Comparison of ENCODE assay signal across 22 mouse cellular contexts in genomic region chr3:136674486-136674885, GRCm38 (mm10). TPM values are rescaled to one million over a fixed set of nuclear protein-coding genes. Genes with fewer than 3 reads are reported as not detected.
DNase-seq lines count a peak whose midpoint lies in the region; ATAC-seq and TF ChIP-seq lines count a peak whose summit lies in the region.
"Had no signal": no experiment of that assay in that cellular context is flagged by ENCODE, and none has a peak within 500 bp of the region (broad histone marks: within the 10 kb centered on the region; RNA-seq: fewer than 3 reads in every experiment).

No protein-coding gene starts in this region.

- no peak overlapping the region for H3K9ac ChIP-seq in midbrain, embryonic 16.5 days (ENCODE audit: low read depth, low read length)
- H3K9ac ChIP-seq: forebrain, embryonic 12.5 days; limb, embryonic 12.5 days; liver, embryonic 14.5 days had no signal

- no peaks in the 10 kb centered on the region for H3K36me3 ChIP-seq in midbrain, embryonic 16.5 days (ENCODE audit: control insufficient read depth, insufficient read depth, low read length)
- H3K36me3 ChIP-seq: forebrain, embryonic 12.5 days; limb, embryonic 12.5 days had no signal

- no peaks in the 10 kb centered on the region for H3K9me3 ChIP-seq in midbrain, embryonic 16.5 days (replicated peaks; ENCODE audit: control insufficient read depth, low read length, poor library complexity, severe bottlenecking)
- H3K9me3 ChIP-seq: forebrain, embryonic 12.5 days; G1E; limb, embryonic 12.5 days had no signal

- peak overlapping the region; percentile 99 for H3K4me3 ChIP-seq in layer of hippocampus, adult 2 months
- H3K4me3 ChIP-seq in midbrain, embryonic 16.5 days (ENCODE audit: low read depth, low read length) = no peak overlapping the region
- H3K4me3 ChIP-seq: forebrain, embryonic 12.5 days; limb, embryonic 12.5 days had no signal

- peak; percentile 50 for DNase-seq in cerebellum, adult 9-10 months
- DNase-seq in cerebellum, adult 8-10 months = no peak
- DNase-seq in layer of hippocampus, adult 2 months (ENCODE audit: low spot score in 2 of 2) = no peak
- no peak for DNase-seq in layer of hippocampus, postnatal 25 days (ENCODE audit: extremely low spot score in 1 of 2, low spot score in 1 of 2)
- peak; percentile 83 for DNase-seq in Muller cell, postnatal 12 days (ENCODE audit: inconsistent ontology term)
- DNase-seq in kidney, adult 18-20 months = no peak
- DNase-seq in lung, adult 18-20 months = no peak
- DNase-seq: adrenal gland, postnatal 14 days; cerebellum, adult 11 months; gastrocnemius, postnatal 36 days; kidney, adult 8-10 months; kidney, postnatal 25 days; right cerebral cortex, postnatal 14 days; thymus, adult 18-20 months had no signal

- ATAC-seq in midbrain, embryonic 16.5 days = no peak
- ATAC-seq: CD4-positive, CD25-positive, alpha-beta regulatory T cell, adult 4 months had no signal

- H3K27ac ChIP-seq in layer of hippocampus, adult 2 months = peak overlapping the region; percentile 100
- H3K27ac ChIP-seq in midbrain, embryonic 16.5 days (ENCODE audit: low read length) = no peak overlapping the region
- H3K27ac ChIP-seq: forebrain, embryonic 12.5 days; left cerebral cortex, adult 2 months; limb, embryonic 12.5 days; liver, embryonic 14.5 days; macrophage had no signal

- peaks cover 43% of the 10 kb centered on the region for H3K4me1 ChIP-seq in midbrain, embryonic 16.5 days (ENCODE audit: control insufficient read depth, insufficient read depth, low read length)

- WGBS in midbrain, embryonic 16.5 days = 63% methylated on average over 5 of the region's 5 CpGs

- no peaks in the 10 kb centered on the region for H3K27me3 ChIP-seq in midbrain, embryonic 16.5 days (ENCODE audit: control insufficient read depth, insufficient read depth, low read depth, low read length)
- H3K27me3 ChIP-seq: forebrain, embryonic 12.5 days; limb, embryonic 12.5 days had no signal

- peak overlapping the region; percentile 38; the same call in 1 of the 2 replicates for H3K4me2 ChIP-seq in midbrain, embryonic 16.5 days (ENCODE audit: low read length)
- H3K4me2 ChIP-seq: forebrain, embryonic 12.5 days; limb, embryonic 12.5 days had no signal

- no peak for TF ChIP-seq CTCF in layer of hippocampus, adult 2 months (conservative IDR thresholded peaks at IDR 0.05)

RNA-seq across cellular contexts. Expression of gene Ppp3ca, which starts 4.6 kb away (rescaled TPM):
- total RNA-seq in layer of hippocampus, adult 2 months (2021) = 1,000 to 10,000 TPM; 1,343 to 1,371 TPM
- 1,000 to 10,000 TPM; 1,252 to 1,286 TPM for total RNA-seq in layer of hippocampus, postnatal 25 days (2021)
- 134 and 146 TPM in 2 replicates for polyA plus RNA-seq in midbrain, embryonic 16.5 days (2015; fragmentation: Nextera tagmentation; extraction: Ambion mirVana)

Comparison
In these comparisons a context has a peak if more than half of its experiments do, and no peak if none do; other contexts are left out.
1. DNase-seq: peak in cerebellum, adult 9-10 months (single experiment) and Muller cell, postnatal 12 days (single experiment); none in cerebellum, adult 8-10 months (single experiment), layer of hippocampus, adult 2 months (0 of 2), layer of hippocampus, postnatal 25 days (0 of 2), kidney, adult 18-20 months (single experiment) and lung, adult 18-20 months (0 of 2).